Mouse (Mus musculus): ENCODE measurements around the gene Elmsan1. TPM values are rescaled to one million over a fixed set of nuclear protein-coding genes. Genes with fewer than 3 reads are reported as not detected.

The Elmsan1 gene
- 6.4 TPM for polyA plus RNA-seq (2015; fragmentation: Illumina TruSeq; extraction: RNeasy Lipid Tissue Mini Kit (QIAGEN cat#74804); ENCODE audit: low read depth, low replicate concordance)

GRCm38 (mm10) chr12:84218289-84219120 lies at the start of gene Elmsan1:
TSS of gene Elmsan1 (minus strand) at chr12:84218881.

GRCm38 (mm10) chr12:84147954-84148621 lies 70.6 kb downstream of the Elmsan1 start, which contains the start of gene Pnma1:
TSS of gene Pnma1 (minus strand) at chr12:84148489.

DNA sequence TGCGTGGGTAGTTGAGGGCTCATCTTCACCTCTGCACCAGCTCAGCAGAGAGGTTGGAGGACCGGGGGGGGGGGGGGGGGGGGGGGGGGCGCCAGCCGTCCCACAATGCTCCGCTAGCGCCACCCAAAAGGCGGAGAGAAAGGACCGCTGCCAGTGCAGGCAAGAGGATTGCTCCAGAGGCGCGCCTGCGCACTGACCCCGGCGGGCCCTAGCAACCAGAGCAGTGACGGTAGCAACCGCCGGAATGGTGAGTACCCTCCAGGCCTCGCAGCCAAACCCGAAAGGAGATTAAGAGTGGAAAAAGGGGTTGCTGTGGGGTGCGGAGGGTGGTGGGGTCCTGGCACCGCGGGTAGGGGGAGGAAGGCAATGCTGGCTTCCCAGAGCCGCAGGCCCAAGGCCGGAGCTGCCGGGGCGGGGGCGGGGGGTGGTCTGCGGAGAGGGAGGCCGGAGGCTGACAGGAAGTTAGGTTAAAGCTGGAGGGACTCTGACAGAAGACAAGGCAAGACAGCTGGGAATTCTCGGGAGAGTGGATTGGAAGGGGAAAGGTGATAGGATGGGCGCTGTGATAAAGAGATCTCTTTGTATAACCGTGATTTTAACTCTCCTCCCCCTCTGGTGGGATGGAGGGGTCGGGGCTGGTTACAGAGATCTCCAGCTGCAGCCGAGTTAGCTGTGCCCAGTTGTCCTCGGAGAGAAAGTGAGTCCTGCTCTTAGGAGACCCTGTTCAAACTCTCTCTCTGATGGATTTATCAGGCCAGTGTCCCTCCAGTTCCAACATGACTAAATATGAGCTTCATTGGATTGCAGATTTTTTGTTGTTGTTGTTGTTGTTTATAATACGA lies 104.3 kb downstream of the Elmsan1 start, which contains the start of gene Dnal1:
Gene Dnal1, plus strand, starts transcription at position 214 of the 842 bp plus-strand sequence.

GRCm38 (mm10) chr12:84100604-84101492 lies 117.8 kb downstream of the Elmsan1 start, which contains the start of gene Acot6:
TSS of gene Acot6 (plus strand) at chr12:84100654.

Other genes with a start within 250 kb of the Elmsan1 start
- gene Heatr4, start 234.0 kb downstream of the Elmsan1 start, polyA plus RNA-seq (2015; fragmentation: Illumina TruSeq; extraction: RNeasy Lipid Tissue Mini Kit (QIAGEN cat#74804); ENCODE audit: low read depth, low replicate concordance) = not detected
- 5.5 TPM for gene Acot2, start 231.0 kb downstream of the Elmsan1 start, polyA plus RNA-seq (2015; fragmentation: Illumina TruSeq; extraction: RNeasy Lipid Tissue Mini Kit (QIAGEN cat#74804); ENCODE audit: low read depth, low replicate concordance)
- gene Acot1, start 209.4 kb downstream of the Elmsan1 start, polyA plus RNA-seq (2015; fragmentation: Illumina TruSeq; extraction: RNeasy Lipid Tissue Mini Kit (QIAGEN cat#74804); ENCODE audit: low read depth, low replicate concordance) = 35.0 TPM
- 1.4 TPM for gene Acot4, start 180.5 kb downstream of the Elmsan1 start, polyA plus RNA-seq (2015; fragmentation: Illumina TruSeq; extraction: RNeasy Lipid Tissue Mini Kit (QIAGEN cat#74804); ENCODE audit: low read depth, low replicate concordance)
- not detected for gene Gm49366, start 179.9 kb downstream of the Elmsan1 start, polyA plus RNA-seq (2015; fragmentation: Illumina TruSeq; extraction: RNeasy Lipid Tissue Mini Kit (QIAGEN cat#74804); ENCODE audit: low read depth, low replicate concordance)
- 1.8 TPM for gene Acot3, start 166.7 kb downstream of the Elmsan1 start, polyA plus RNA-seq (2015; fragmentation: Illumina TruSeq; extraction: RNeasy Lipid Tissue Mini Kit (QIAGEN cat#74804); ENCODE audit: low read depth, low replicate concordance)
- 3.6 TPM for gene Acot5, start 149.6 kb downstream of the Elmsan1 start, polyA plus RNA-seq (2015; fragmentation: Illumina TruSeq; extraction: RNeasy Lipid Tissue Mini Kit (QIAGEN cat#74804); ENCODE audit: low read depth, low replicate concordance)
- gene Acot6, start 118.2 kb downstream of the Elmsan1 start, polyA plus RNA-seq (2015; fragmentation: Illumina TruSeq; extraction: RNeasy Lipid Tissue Mini Kit (QIAGEN cat#74804); ENCODE audit: low read depth, low replicate concordance) = 5.0 TPM
- gene Dnal1, start 104.5 kb downstream of the Elmsan1 start, polyA plus RNA-seq (2015; fragmentation: Illumina TruSeq; extraction: RNeasy Lipid Tissue Mini Kit (QIAGEN cat#74804); ENCODE audit: low read depth, low replicate concordance) = 63.1 TPM
- 3.8 TPM for gene Pnma1, start 70.4 kb downstream of the Elmsan1 start, polyA plus RNA-seq (2015; fragmentation: Illumina TruSeq; extraction: RNeasy Lipid Tissue Mini Kit (QIAGEN cat#74804); ENCODE audit: low read depth, low replicate concordance)
- 51.7 TPM for gene Ptgr2, start 66.4 kb upstream of the Elmsan1 start, polyA plus RNA-seq (2015; fragmentation: Illumina TruSeq; extraction: RNeasy Lipid Tissue Mini Kit (QIAGEN cat#74804); ENCODE audit: low read depth, low replicate concordance)
- 36.8 TPM for gene Zfp410, start 98.0 kb upstream of the Elmsan1 start, polyA plus RNA-seq (2015; fragmentation: Illumina TruSeq; extraction: RNeasy Lipid Tissue Mini Kit (QIAGEN cat#74804); ENCODE audit: low read depth, low replicate concordance)
- 31.8 TPM for gene Coq6, start 142.8 kb upstream of the Elmsan1 start, polyA plus RNA-seq (2015; fragmentation: Illumina TruSeq; extraction: RNeasy Lipid Tissue Mini Kit (QIAGEN cat#74804); ENCODE audit: low read depth, low replicate concordance)
- gene Fam161b, start 143.0 kb upstream of the Elmsan1 start, polyA plus RNA-seq (2015; fragmentation: Illumina TruSeq; extraction: RNeasy Lipid Tissue Mini Kit (QIAGEN cat#74804); ENCODE audit: low read depth, low replicate concordance) = 13.5 TPM
- 26.6 TPM for gene Entpd5, start 190.1 kb upstream of the Elmsan1 start, polyA plus RNA-seq (2015; fragmentation: Illumina TruSeq; extraction: RNeasy Lipid Tissue Mini Kit (QIAGEN cat#74804); ENCODE audit: low read depth, low replicate concordance)
- 9.5 TPM for gene Bbof1, start 190.2 kb upstream of the Elmsan1 start, polyA plus RNA-seq (2015; fragmentation: Illumina TruSeq; extraction: RNeasy Lipid Tissue Mini Kit (QIAGEN cat#74804); ENCODE audit: low read depth, low replicate concordance)
- gene Rnf113a2, start 198.3 kb upstream of the Elmsan1 start, polyA plus RNA-seq (2015; fragmentation: Illumina TruSeq; extraction: RNeasy Lipid Tissue Mini Kit (QIAGEN cat#74804); ENCODE audit: low read depth, low replicate concordance) = 15.8 TPM
- 59.5 TPM for gene Aldh6a1, start 232.1 kb upstream of the Elmsan1 start, polyA plus RNA-seq (2015; fragmentation: Illumina TruSeq; extraction: RNeasy Lipid Tissue Mini Kit (QIAGEN cat#74804); ENCODE audit: low read depth, low replicate concordance)
- gene Lin52, start 232.5 kb upstream of the Elmsan1 start, polyA plus RNA-seq (2015; fragmentation: Illumina TruSeq; extraction: RNeasy Lipid Tissue Mini Kit (QIAGEN cat#74804); ENCODE audit: low read depth, low replicate concordance) = 31.9 TPM